Mouse (Mus musculus) kidney, adult 2 months (tissue): ENCODE results near the gene Ranbp9.

Source experiments
- CTCF ChIP-seq: fragments of 200-500 bp; conservative IDR thresholded peaks from 2 replicates; pipeline ENCODE4 v1.5.1; 2011; ENCODE audit warnings: low read depth, mild to moderate bottlenecking, control low read depth, low read length, moderate library complexity, mixed read lengths; ENCODE audit not compliant: insufficient read depth, insufficient read length
- POLR2A ChIP-seq: fragments of 200-500 bp; IDR thresholded peaks from one replicate; pipeline ENCODE4 v1.6.1; 2011; ENCODE audit warnings: low read depth, low read length, control low read depth

DNA sequence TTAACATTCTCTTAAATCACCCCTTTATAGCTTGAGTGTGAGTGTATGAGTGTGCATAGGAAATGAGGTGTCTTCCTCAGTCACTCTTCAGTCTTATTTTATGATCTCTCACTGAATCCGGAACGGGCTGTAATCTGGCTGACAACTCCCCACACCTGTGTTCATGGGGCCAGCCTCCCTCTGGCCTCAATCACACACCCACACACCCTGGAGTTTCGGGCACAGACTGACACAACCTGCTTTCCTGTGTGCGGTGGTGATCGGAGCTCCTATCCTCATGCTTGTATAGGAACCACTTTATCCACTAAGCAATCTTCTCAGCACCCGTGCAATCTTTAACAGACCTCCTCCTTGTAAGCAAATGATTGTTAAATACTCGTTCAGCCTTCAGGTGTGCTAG lies 4.9 kb downstream of the Ranbp9 start:
- TF ChIP-seq POLR2A = no peak
- no peak for TF ChIP-seq CTCF
